Mouse (Mus musculus) liver, adult (tissue): ENCODE results near the gene Dcpp2.
"Not testable (repeated sequence)": the region's sequence is repeated elsewhere in the genome, so short reads cannot be mapped to it uniquely, and the experiment has no call there.

Experiments used
- GATA4 ChIP-seq: IDR thresholded peaks from 2 replicates; pipeline ENCODE4 v1.6.1; 2014; ENCODE audit warnings: mild to moderate bottlenecking, low read length; ENCODE audit not compliant: insufficient replicate concordance

Dcpp2 gene

DNA sequence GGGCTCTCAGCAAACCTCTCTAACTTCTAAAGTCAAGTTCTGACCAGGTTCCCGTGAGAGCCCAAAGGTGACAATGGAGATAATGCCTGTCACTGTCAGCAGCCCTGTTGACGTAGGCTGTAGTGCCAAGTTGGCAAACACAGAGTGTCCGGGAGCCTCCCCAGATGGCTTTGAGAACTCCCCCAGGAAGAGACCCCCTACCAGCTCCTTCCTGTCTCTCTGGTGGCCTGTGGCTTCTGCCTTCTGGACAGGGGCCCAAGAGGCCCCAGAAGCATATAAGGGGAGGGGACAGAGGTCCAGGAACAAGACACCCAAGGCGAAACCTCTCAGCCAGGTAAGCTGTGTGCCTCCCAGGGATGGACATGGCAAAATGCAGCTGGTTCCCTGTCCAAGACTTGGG, at the start of gene Dcpp2, which contains the start of gene Dcpp1:
Dcpp2 (plus strand) TSS at position 305 of the 400 bp plus-strand sequence.
Dcpp1 (plus strand) TSS at position 301 of the 400 bp plus-strand sequence.
- TF ChIP-seq GATA4, result not testable (repeated sequence)

DNA sequence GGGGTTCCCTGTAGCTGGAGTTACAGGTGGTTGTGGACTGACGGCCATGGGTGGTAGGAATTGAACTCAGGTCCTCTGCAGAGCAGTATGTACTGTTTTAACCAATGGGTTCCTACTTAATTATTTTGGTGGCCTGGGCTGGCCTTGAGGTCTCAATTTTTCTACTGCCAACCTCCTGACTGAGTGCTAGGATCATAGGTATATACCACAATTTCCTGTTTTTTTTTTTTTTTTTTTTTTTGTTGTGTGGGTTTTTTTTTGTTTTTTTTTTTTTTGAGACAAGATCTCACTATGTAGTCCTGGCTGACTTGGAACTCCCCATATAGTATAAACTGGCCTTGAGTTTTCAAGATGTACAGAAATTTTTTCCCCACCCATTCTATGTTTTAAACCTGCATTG, 49.5 kb upstream of the Dcpp2 start:
- TF ChIP-seq GATA4, result no peak

GRCm38 (mm10) chr17:23836006-23836575, 44.6 kb upstream of the Dcpp2 start, which contains the start of gene Prss33:
Prss33 (minus strand) TSS chr17:23836056.
- no peak for TF ChIP-seq GATA4

DNA sequence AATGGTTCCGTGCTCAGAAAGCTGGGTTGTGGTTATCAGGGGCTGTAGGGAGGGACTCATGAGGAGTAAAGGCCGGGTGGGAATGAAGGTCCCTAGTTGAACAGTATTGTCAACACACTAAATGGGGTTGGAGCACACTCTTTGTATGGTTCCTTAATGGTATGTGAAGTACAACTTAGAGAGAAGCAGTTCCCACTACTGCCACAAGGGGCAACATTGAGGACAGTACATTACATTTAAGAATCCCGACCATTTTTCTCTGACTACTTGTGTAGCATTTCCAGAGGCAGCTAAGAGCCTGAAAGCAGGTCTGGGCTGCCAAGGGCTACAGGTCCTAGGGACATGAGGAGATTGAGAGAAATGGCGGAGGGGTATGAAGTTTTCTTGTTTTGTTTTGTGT, 39.5 kb upstream of the Dcpp2 start:
- TF ChIP-seq GATA4, result no peak

DNA sequence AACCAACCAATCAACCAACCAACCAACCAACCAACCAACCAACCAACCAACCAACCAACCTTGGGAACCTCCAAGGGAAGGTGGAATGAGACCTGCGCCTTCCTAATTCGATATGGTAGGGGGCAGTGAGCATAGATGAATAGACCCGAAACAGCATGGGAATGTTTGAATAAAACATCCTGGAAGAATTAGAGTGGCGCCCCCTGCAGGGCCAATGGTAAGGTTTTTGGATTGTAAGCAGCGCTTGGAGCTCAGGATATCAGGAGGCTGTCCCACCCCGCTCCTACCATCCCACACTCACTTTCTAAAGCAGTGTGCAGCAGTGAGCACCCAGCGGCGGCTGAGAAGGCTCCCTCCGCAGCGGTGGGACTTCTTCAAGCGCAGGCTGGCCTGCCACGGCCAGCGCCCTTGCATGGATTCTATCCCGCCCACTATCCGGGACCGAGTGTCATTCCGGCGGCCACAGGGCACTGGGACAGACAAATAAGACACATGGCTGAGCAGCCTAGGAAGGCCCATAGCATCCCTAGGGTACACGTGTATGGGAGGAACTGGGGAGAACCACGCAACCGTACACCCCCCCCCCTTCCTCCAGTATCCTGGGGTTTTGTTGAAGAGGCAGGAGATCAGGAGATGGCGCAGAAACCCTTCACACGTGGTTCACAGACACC, 37.4 kb upstream of the Dcpp2 start:
- TF ChIP-seq GATA4, result no peak

DNA sequence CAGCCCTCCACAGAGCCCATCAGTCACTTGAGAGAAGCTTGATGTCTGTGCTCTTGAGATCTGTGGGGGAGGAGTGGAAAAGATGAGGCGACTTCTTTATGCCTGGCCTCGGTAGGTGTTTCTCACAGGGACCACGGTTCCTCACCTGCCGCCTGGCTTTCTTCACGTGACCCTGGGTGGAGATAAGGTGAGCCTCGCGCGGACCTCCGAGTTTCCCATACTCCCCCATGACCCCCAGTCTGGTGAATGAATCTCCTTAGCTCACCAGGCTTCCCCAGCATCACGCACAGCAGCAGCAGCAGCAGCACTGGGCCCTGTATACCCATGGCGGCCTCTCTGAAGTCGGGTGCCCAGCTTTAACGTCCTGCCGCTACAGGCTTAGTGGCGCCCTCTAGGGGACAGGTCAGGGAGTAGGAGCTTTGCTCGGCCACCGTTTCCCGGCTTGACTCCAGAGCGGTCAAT, 36.8 kb upstream of the Dcpp2 start, which contains the start of the genes Prss32 and Prss41:
Prss32 (plus strand) TSS at position 44 of the 462 bp plus-strand sequence.
Prss41 (minus strand) TSS at position 361 of the 462 bp plus-strand sequence.
- no peak for TF ChIP-seq GATA4

GRCm38 (mm10) chr17:23850028-23850427, 30.7 kb upstream of the Dcpp2 start:
- TF ChIP-seq GATA4, result no peak

DNA sequence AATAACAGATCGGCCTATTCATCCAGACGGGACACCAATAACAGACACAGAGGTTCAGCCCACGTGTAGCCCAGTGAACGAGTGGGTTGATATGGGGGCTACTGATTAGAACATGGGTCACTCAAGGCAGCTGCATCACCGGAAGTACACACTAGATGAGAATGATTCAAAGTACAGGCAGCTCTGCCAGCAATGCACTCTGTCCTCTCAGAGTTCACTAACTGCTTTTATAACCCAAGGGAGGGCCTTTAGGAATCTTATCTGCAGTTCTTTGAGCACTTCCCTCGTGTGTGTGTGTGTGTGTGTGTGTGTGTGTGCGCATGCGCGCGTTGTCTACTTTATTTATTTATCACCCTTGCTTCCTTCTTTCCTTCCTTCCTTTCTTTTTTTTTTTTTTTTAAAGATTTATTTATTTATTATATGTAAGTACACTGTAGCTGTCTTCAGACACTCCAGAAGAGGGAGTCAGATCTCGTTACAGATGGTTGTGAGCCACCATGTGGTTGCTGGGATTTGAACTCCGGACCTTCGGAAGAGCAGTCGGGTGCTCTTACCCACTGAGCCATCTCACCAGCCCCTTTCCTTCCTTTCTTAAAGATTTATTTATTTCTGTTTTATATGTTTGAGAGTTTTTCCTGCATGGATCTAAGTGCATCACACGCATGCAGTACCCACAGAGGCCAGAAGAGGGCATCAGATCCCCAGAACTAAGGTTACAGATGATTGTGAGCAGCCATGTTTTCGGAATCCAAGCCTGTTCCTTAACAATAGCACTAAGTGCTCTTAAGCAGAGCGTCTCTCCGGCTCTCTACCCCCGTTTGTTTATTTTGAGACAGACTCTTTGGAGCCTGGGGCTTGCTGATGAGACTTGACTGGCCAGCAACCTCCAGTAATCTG, 29.6 kb upstream of the Dcpp2 start:
- TF ChIP-seq GATA4, result peak; percentile 88

DNA sequence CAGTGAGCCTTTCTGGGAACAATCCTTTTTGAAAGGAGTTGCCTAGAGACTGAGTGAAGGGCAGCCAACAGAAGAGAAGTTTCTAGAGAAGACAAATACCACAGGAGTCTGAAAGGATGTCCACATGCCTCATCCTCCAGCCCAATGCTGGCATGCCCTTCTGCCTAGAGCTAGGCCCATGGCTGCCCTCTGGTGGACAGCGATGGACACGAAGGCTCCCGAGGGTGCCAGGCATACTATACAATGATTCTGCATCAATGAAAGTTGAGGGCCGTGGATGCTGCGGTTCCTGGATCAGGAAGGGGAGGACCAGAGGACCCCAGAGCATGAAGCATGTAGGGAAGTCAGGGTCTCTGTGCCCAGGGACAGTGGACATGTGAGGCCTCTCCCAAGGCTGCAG, 27.4 kb upstream of the Dcpp2 start:
- no peak for TF ChIP-seq GATA4

GRCm38 (mm10) chr17:23854229-23854765, 26.4 kb upstream of the Dcpp2 start:
- no peak for TF ChIP-seq GATA4

- TF ChIP-seq GATA4, result no peak
Observed at GRCm38 (mm10) chr17:23857193-23857592, 23.5 kb upstream of the Dcpp2 start.

DNA sequence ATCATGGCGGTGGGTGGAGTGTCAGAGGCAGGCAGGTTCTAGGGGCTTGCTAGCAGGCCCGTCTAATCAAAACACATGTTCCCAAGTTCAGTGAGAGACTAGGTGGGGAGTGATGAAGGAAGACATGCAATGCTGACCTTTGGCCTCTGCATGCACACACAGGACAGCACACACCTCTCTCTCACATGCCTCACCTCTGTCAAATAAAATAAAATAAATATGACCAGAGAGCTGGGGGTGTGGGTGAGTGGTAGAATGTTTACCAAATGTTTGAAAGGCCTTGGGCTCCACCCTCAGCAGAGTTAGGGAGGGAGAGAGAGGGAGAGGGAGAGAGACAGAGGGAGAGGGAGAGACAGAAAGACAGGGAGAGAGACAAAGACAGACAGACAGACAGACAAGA, 22.8 kb upstream of the Dcpp2 start:
- no peak for TF ChIP-seq GATA4

GRCm38 (mm10) chr17:23862926-23863325, 17.8 kb upstream of the Dcpp2 start:
- TF ChIP-seq GATA4, result no peak

- no peak for TF ChIP-seq GATA4
Observed at GRCm38 (mm10) chr17:23867756-23868155, 12.9 kb upstream of the Dcpp2 start, which contains the start of gene Prss21. Prss21 (plus strand) TSS chr17:23868056.

- no peak for TF ChIP-seq GATA4
Observed at GRCm38 (mm10) chr17:23868513-23868912, 12.2 kb upstream of the Dcpp2 start.
